Mouse (Mus musculus) MEL (cell line): ENCODE data around the gene Fhit. TPM values are rescaled to one million over a fixed set of nuclear protein-coding genes. Genes with fewer than 3 reads are reported as not detected.

Experiments used
- DNase-seq: peaks from one replicate; pipeline ENCODE4 v3.0.0; 2011; ENCODE audit warnings: low read depth, low spot score
- H3K27ac ChIP-seq: 2 replicates; pipeline ENCODE4 v1.5.1; 2012; ENCODE audit warnings: low read depth, mild to moderate bottlenecking, control low read depth, low read length, moderate library complexity; ENCODE audit not compliant: control insufficient read depth
- H3K27me3 ChIP-seq, 2 experiments: fragments of 150-350 bp in 1 of 2; sonication (generic) in 1 of 2; 2 replicates each; pipeline ENCODE4 v1.6.1; 2012; ENCODE audit warnings: low read length in 2 of 2, mild to moderate bottlenecking in 2 of 2, improper control_type of control experiment in 1 of 2, moderate library complexity in 1 of 2; ENCODE audit not compliant: insufficient read depth in 2 of 2, control insufficient read depth in 1 of 2
- H3K36me3 ChIP-seq, 2 experiments: 2 replicates each; pipeline ENCODE4 v1.6.1; 2012 to 2014; ENCODE audit warnings: low read length in 2 of 2, improper control_type of control experiment in 1 of 2, inconsistent platforms in 1 of 2, mild to moderate bottlenecking in 1 of 2; ENCODE audit not compliant: insufficient read depth in 2 of 2, control insufficient read depth in 1 of 2
- H3K4me1 ChIP-seq, 2 experiments: fragments of 150-350 bp in 1 of 2; sonication (generic) in 1 of 2; 2 replicates each; pipeline ENCODE4 v1.6.1; 2012; ENCODE audit warnings: low read length in 2 of 2, improper control_type of control experiment in 1 of 2, mild to moderate bottlenecking in 1 of 2; ENCODE audit not compliant: insufficient read depth in 2 of 2, control insufficient read depth in 1 of 2
- H3K4me3 ChIP-seq, 2 experiments: fragments of 150-350 bp in 1 of 2; sonication (generic) in 1 of 2; 2 replicates each; pipeline ENCODE4 v1.5.1; 2012; ENCODE audit warnings: low read depth in 2 of 2, low read length in 2 of 2, mild to moderate bottlenecking in 2 of 2, moderate library complexity in 2 of 2, control low read depth in 1 of 2, improper control_type of control experiment in 1 of 2; ENCODE audit not compliant: control insufficient read depth in 1 of 2, insufficient read depth in 1 of 2
- H3K79me2 ChIP-seq: 2 replicates; pipeline ENCODE4 v1.6.1; 2012; ENCODE audit warnings: mild to moderate bottlenecking, low read length, moderate library complexity; ENCODE audit not compliant: control insufficient read depth, poor library complexity, insufficient read depth
- H3K9ac ChIP-seq: 2 replicates; pipeline ENCODE4 v1.6.1; 2012; ENCODE audit warnings: low read depth, mild to moderate bottlenecking, control low read depth, low read length, moderate library complexity; ENCODE audit not compliant: control insufficient read depth, poor library complexity, severe bottlenecking
- H3K9me3 ChIP-seq: fragments of 150-350 bp; sonication (generic); replicated peaks from 2 replicates; pipeline ENCODE4 v1.6.1; 2012; ENCODE audit warnings: mild to moderate bottlenecking, low read length, improper control_type of control experiment, moderate library complexity; ENCODE audit not compliant: insufficient read depth
- CHD1 ChIP-seq: IDR thresholded peaks from 2 replicates; pipeline ENCODE4 v1.6.1; 2012; ENCODE audit warnings: low read depth, mild to moderate bottlenecking, inconsistent platforms, low read length, improper control_type of control experiment
- CTCF ChIP-seq, 3 experiments: IDR thresholded peaks in 2 of 3; conservative IDR thresholded peaks in 1 of 3; 2 replicates each; pipeline ENCODE4 v1.5.1; 2011 to 2012; ENCODE audit warnings: low read length in 3 of 3, low read depth in 2 of 3, mild to moderate bottlenecking in 2 of 3, improper control_type of control experiment in 1 of 3, inconsistent platforms in 1 of 3, mixed read lengths in 1 of 3, moderate library complexity in 1 of 3; ENCODE audit not compliant: control insufficient read depth in 1 of 3, insufficient read depth in 1 of 3, poor library complexity in 1 of 3, severe bottlenecking in 1 of 3
- ELF1 ChIP-seq: IDR thresholded peaks from 2 replicates; pipeline ENCODE4 v1.6.1; 2014; ENCODE audit warnings: low read depth, mild to moderate bottlenecking, inconsistent platforms, low read length, improper control_type of control experiment, moderate library complexity
- EP300 ChIP-seq, 2 experiments: IDR thresholded peaks; 2 replicates each; pipeline ENCODE4 v1.6.1; 2011; ENCODE audit warnings: improper control_type of control experiment in 2 of 2, low read length in 2 of 2, low read depth in 1 of 2, mild to moderate bottlenecking in 1 of 2
- ETS1 ChIP-seq: IDR thresholded peaks from 2 replicates; pipeline ENCODE4 v1.6.1; 2012; ENCODE audit warnings: low read depth, mild to moderate bottlenecking, inconsistent platforms, low read length, improper control_type of control experiment, moderate library complexity
- HCFC1 ChIP-seq: IDR thresholded peaks from 2 replicates; pipeline ENCODE4 v1.6.1; 2012; ENCODE audit warnings: low read depth, mild to moderate bottlenecking, inconsistent platforms, low read length, improper control_type of control experiment, moderate library complexity
- MAZ ChIP-seq: IDR thresholded peaks from 2 replicates; pipeline ENCODE4 v1.6.1; 2012; ENCODE audit warnings: low read depth, mild to moderate bottlenecking, inconsistent platforms, low read length, improper control_type of control experiment
- MEF2A ChIP-seq: IDR thresholded peaks from 2 replicates; pipeline ENCODE4 v1.6.1; 2014; ENCODE audit warnings: low read depth, mild to moderate bottlenecking, inconsistent platforms, low read length, improper control_type of control experiment; ENCODE audit not compliant: poor library complexity, insufficient replicate concordance, severe bottlenecking; ENCODE audit errors: extremely low read depth
- MXI1 ChIP-seq: IDR thresholded peaks from 2 replicates; pipeline ENCODE4 v1.6.1; 2011; ENCODE audit warnings: mild to moderate bottlenecking, low read depth, low read length, improper control_type of control experiment
- NELFE ChIP-seq: IDR thresholded peaks from 2 replicates; pipeline ENCODE4 v1.6.1; 2011; ENCODE audit warnings: low read depth, low read length, improper control_type of control experiment
- NRF1 ChIP-seq: IDR thresholded peaks from 2 replicates; pipeline ENCODE4 v1.6.1; 2014; ENCODE audit warnings: low read depth, mild to moderate bottlenecking, inconsistent platforms, low read length, improper control_type of control experiment, moderate library complexity; ENCODE audit not compliant: poor library complexity, insufficient read depth, severe bottlenecking
- POLR2AphosphoS5 ChIP-seq: IDR thresholded peaks from 2 replicates; pipeline ENCODE4 v1.6.1; 2012; ENCODE audit warnings: low read depth, borderline replicate concordance, mild to moderate bottlenecking, inconsistent platforms, low read length, moderate library complexity, mixed read lengths
- SMC3 ChIP-seq: IDR thresholded peaks from 2 replicates; pipeline ENCODE4 v1.6.1; 2011; ENCODE audit warnings: low read depth, low read length, improper control_type of control experiment
- TAL1 ChIP-seq: IDR thresholded peaks from 2 replicates; pipeline ENCODE4 v1.6.1; 2012; ENCODE audit warnings: mild to moderate bottlenecking, inconsistent platforms, low read length, moderate library complexity, mixed read lengths
- TCF12 ChIP-seq: IDR thresholded peaks from 2 replicates; pipeline ENCODE4 v1.6.1; 2014; ENCODE audit warnings: low read depth, mild to moderate bottlenecking, inconsistent platforms, low read length, improper control_type of control experiment, moderate library complexity
- UBTF ChIP-seq: IDR thresholded peaks from 2 replicates; pipeline ENCODE4 v1.6.1; 2012; ENCODE audit warnings: low read depth, mild to moderate bottlenecking, inconsistent platforms, low read length, improper control_type of control experiment, moderate library complexity, borderline replicate concordance; ENCODE audit not compliant: insufficient read depth
- ZC3H11A ChIP-seq: IDR thresholded peaks from 2 replicates; pipeline ENCODE4 v1.6.1; 2012; ENCODE audit warnings: low read depth, mild to moderate bottlenecking, inconsistent platforms, low read length, improper control_type of control experiment
- ZKSCAN1 ChIP-seq: IDR thresholded peaks from 2 replicates; pipeline ENCODE4 v1.6.1; 2012; ENCODE audit warnings: low read depth, mild to moderate bottlenecking, inconsistent platforms, low read length, improper control_type of control experiment, moderate library complexity
- polyA plus RNA-seq, 2 experiments: library from polyadenylated mRNA; stranded (reverse) in 1 of 2; unstranded in 1 of 2; fragments of >175 nt in 1 of 2; fragments of >200 nt in 1 of 2; gene quantifications; 2 replicates each; pipeline versions ENCODE4 v1.2.1 to v1.2.4; 2012; ENCODE audit warnings: low replicate concordance in 2 of 2, low read depth in 1 of 2; ENCODE audit not compliant: insufficient read length in 2 of 2, insufficient read depth in 1 of 2, missing spikeins in 1 of 2
- total RNA-seq: library from RNA; depleted of rRNA; stranded (reverse); fragments of 300-350 nt; gene quantifications from 2 replicates; pipeline ENCODE4 v1.2.3, GENCODE M21; 2012

The Fhit gene
- total and polyA plus RNA-seq, 3 experiments, result 0.77 to 1.3 TPM; not detected in 1

DNA sequence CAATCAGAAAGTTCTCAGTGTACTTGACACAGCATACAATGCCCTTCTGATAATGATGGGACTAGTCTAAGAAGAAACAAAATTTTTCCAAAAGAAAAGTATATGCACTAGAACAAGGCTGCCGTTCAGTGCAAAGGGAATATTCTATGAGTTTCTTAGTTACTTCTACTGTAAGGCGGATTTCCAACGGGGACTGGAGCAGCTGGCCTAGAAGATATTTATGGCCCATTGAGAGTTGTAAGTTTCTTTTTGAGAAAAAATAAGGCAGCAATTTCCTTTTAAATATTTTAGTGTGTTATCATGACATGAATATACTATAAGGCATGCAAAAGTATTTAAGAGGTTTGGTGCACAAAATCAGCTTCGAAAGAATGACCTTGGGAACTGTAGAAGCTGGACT is 1410.5 kb downstream of the Fhit start:
- Histone ChIP-seq H3K9me3 (no peaks in the 10 kb centered on the region), H3K4me1 (no peaks in the 10 kb centered on the region), H3K27me3 (no peaks in the 10 kb centered on the region), H3K27ac (no peak overlapping the region), H3K9ac (no peak overlapping the region), H3K4me3 (no peak overlapping the region), H3K36me3 (no peaks in the 10 kb centered on the region), H3K79me2 (no peaks in the 10 kb centered on the region)
- TF ChIP-seq ETS1 (no peak), TAL1 (no peak), NRF1 (no peak), MXI1 (no peak)
- no peak for DNase-seq

DNA sequence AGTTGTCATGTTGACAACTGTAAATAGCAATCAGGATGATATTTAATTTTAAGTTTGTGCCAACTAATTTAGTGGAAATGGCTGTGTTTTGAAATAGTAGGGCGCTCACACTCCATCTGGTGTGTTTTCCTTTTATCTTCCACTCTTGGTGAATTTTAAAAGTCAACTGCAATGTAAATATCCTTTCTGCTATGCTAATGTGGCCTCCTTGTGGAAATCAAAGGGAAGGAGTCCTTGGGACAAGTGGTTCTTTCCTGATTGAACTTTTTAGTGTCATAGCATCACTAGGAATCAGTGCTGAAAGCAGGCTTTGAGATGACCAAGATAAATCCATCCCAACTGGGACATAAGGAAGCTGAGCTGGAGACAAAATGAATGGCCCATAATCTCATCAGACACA is 1413.1 kb downstream of the Fhit start:
- Histone ChIP-seq H3K27me3 (no peaks in the 10 kb centered on the region), H3K4me1 (no peaks in the 10 kb centered on the region), H3K79me2 (no peaks in the 10 kb centered on the region), H3K4me3 (no peak overlapping the region)
- TF ChIP-seq TCF12 (no peak), HCFC1 (no peak), EP300 (IDR thresholded peaks at IDR 0.05; ENCODE audit: low read depth in 1 of 2, low read length in 2 of 2) (no peak), MXI1 (no peak), NELFE (no peak), CTCF (IDR thresholded peaks at IDR 0.05 in 2 of 3, conservative IDR thresholded peaks at IDR 0.05 in 1 of 3; ENCODE audit: control insufficient read depth in 1 of 3, insufficient read depth in 1 of 3, low read depth in 2 of 3, low read length in 3 of 3, poor library complexity in 1 of 3, severe bottlenecking in 1 of 3) (no peak), ELF1 (no peak), ZKSCAN1 (no peak), UBTF (no peak), CHD1 (no peak)
- TF ChIP-seq, all 39 proteins: peak for 0
- DNase-seq, result no peak
- H3K9me3 ChIP-seq, result no peaks in the 10 kb centered on the region
- no peak overlapping the region for H3K27ac ChIP-seq
- H3K9ac ChIP-seq, result no peak overlapping the region
- no peaks in the 10 kb centered on the region for H3K36me3 ChIP-seq

DNA sequence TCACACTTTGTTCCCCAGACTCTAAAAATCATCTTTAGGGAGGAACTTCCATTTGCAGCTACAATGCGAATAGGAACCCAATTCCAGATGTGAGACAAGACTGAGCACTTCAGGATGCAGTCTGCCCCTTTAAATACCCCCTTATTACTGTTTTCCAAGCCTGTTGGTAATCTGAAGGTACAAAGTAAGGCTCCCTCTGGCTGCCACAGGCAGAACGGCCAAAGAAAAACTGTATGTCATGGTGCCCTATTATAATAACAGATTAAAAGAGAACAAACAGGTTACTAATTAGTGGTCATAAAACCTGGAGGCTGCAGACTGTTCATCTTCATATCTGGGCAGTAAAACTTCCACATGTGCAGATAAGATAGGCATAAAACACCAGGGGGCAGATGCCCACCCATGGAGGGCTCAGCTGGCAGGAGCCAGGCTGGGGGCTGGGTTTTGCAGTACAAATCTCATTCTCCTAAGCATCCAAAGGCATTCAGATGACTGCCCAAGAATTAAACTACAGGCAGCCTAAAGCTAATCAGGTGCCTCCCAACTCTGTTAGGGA is 1439.8 kb downstream of the Fhit start:
- no peak overlapping the region for H3K27ac ChIP-seq
- H3K9ac ChIP-seq, result no peak overlapping the region

More for the DNA sequence above, 1439.8 kb downstream of the Fhit start:
- Histone ChIP-seq H3K36me3 (no peaks in the 10 kb centered on the region), H3K27me3 (no peaks in the 10 kb centered on the region), H3K4me3 (no peak overlapping the region), H3K4me1 (no peaks in the 10 kb centered on the region), H3K9me3 (no peaks in the 10 kb centered on the region), H3K79me2 (no peaks in the 10 kb centered on the region)
- DNase-seq, result no peak
- TF ChIP-seq ZC3H11A (no peak), POLR2AphosphoS5 (no peak), TCF12 (no peak), MEF2A (no peak), SMC3 (0 out of 2 replicates have a peak, but pooled peaks have one; percentile 5), ETS1 (no peak), TAL1 (no peak), MAZ (no peak)
